Mouse (Mus musculus) CH12.LX (cell line): ENCODE results near the gene Myh9. TPM values are rescaled to one million over a fixed set of nuclear protein-coding genes. Genes with fewer than 3 reads are reported as not detected.

Experiments used
- DNase-seq: peaks from one replicate; pipeline ENCODE4 v3.0.0-alpha.2; 2013; ENCODE audit errors: extremely low read depth
- H3K27ac ChIP-seq: 2 replicates; pipeline ENCODE4 v1.5.1; 2012; ENCODE audit warnings: low read depth, mild to moderate bottlenecking, control low read depth, moderate library complexity; ENCODE audit not compliant: insufficient read depth
- H3K27me3 ChIP-seq: replicated peaks from 2 replicates; pipeline ENCODE3; 2012; ENCODE audit warnings: inconsistent platforms
- H3K36me3 ChIP-seq, 2 experiments: replicated peaks in 1 of 2; 2 replicates each; pipeline versions ENCODE3 to v1.6.1; 2012; ENCODE audit warnings: inconsistent platforms in 1 of 2, low read length in 1 of 2, mild to moderate bottlenecking in 1 of 2, mixed read lengths in 1 of 2, moderate library complexity in 1 of 2; ENCODE audit not compliant: control insufficient read depth in 1 of 2, insufficient read depth in 1 of 2
- H3K4me1 ChIP-seq, 2 experiments: 2 replicates each; pipeline ENCODE4 v1.6.1; 2012; ENCODE audit warnings: inconsistent platforms in 1 of 2, moderate library complexity in 1 of 2; ENCODE audit not compliant: insufficient read depth in 2 of 2, control insufficient read depth in 1 of 2
- H3K4me2 ChIP-seq: 2 replicates; pipeline ENCODE4 v1.6.1; 2012; ENCODE audit warnings: low read depth, mild to moderate bottlenecking, control low read depth; ENCODE audit not compliant: poor library complexity, insufficient read depth, severe bottlenecking
- H3K4me3 ChIP-seq, 3 experiments: fragments of 150-350 bp in 1 of 3; sonication (generic) in 1 of 3; replicated peaks in 1 of 3; 2 replicates each; pipeline versions ENCODE3 to v1.5.1; 2011 to 2012; ENCODE audit warnings: low read depth in 2 of 3, low read length in 2 of 3, mild to moderate bottlenecking in 2 of 3, moderate library complexity in 2 of 3, control low read depth in 1 of 3, improper control_type of control experiment in 1 of 3, inconsistent platforms in 1 of 3, mixed read lengths in 1 of 3; ENCODE audit not compliant: poor library complexity in 1 of 3
- H3K79me2 ChIP-seq: replicated peaks from 2 replicates; pipeline ENCODE4 v1.6.1; 2012; ENCODE audit warnings: mild to moderate bottlenecking, moderate library complexity; ENCODE audit not compliant: control insufficient read depth, poor library complexity, insufficient read depth, severe bottlenecking; ENCODE audit errors: extremely low read depth
- H3K9ac ChIP-seq: 2 replicates; pipeline ENCODE4 v1.6.1; 2012; ENCODE audit warnings: low read depth, mild to moderate bottlenecking, control low read depth, moderate library complexity; ENCODE audit not compliant: insufficient read depth
- H3K9me3 ChIP-seq: replicated peaks from 2 replicates; pipeline ENCODE3; 2012; ENCODE audit warnings: low read length, inconsistent platforms, mixed read lengths
- CHD1 ChIP-seq: IDR thresholded peaks from 2 replicates; pipeline ENCODE4 v1.6.1; 2012; ENCODE audit warnings: low read depth, low read length, improper control_type of control experiment, inconsistent platforms
- CHD2 ChIP-seq: IDR thresholded peaks from 2 replicates; pipeline ENCODE4 v1.6.1; 2011; ENCODE audit warnings: low read length, improper control_type of control experiment
- CTCF ChIP-seq, 2 experiments: IDR thresholded peaks in 1 of 2; conservative IDR thresholded peaks in 1 of 2; 2 replicates each; pipeline ENCODE4 v1.5.1; 2011 to 2012; ENCODE audit warnings: low read depth in 2 of 2, low read length in 2 of 2, improper control_type of control experiment in 1 of 2, inconsistent platforms in 1 of 2, mild to moderate bottlenecking in 1 of 2, moderate library complexity in 1 of 2
- ELF1 ChIP-seq: IDR thresholded peaks from 2 replicates; pipeline ENCODE4 v1.6.1; 2014; ENCODE audit warnings: low read depth, mild to moderate bottlenecking, inconsistent platforms, low read length, improper control_type of control experiment
- EP300 ChIP-seq: IDR thresholded peaks from 2 replicates; pipeline ENCODE4 v1.6.1; 2011; ENCODE audit warnings: low read length, improper control_type of control experiment
- HCFC1 ChIP-seq: IDR thresholded peaks from 2 replicates; pipeline ENCODE4 v1.6.1; 2012; ENCODE audit warnings: low read depth, mild to moderate bottlenecking, inconsistent platforms, low read length, improper control_type of control experiment
- JUN ChIP-seq: IDR thresholded peaks from 2 replicates; pipeline ENCODE4 v1.6.1; 2011; ENCODE audit warnings: low read depth, mild to moderate bottlenecking, low read length, improper control_type of control experiment, moderate library complexity; ENCODE audit not compliant: insufficient read depth
- KAT2A ChIP-seq: IDR thresholded peaks from 2 replicates; pipeline ENCODE4 v1.6.1; 2012; ENCODE audit warnings: low read length, improper control_type of control experiment, inconsistent platforms; ENCODE audit not compliant: insufficient replicate concordance
- MAFK ChIP-seq: IDR thresholded peaks from 2 replicates; pipeline ENCODE4 v1.6.1; 2011; ENCODE audit warnings: low read length, improper control_type of control experiment; ENCODE audit not compliant: insufficient replicate concordance
- MEF2A ChIP-seq: IDR thresholded peaks from 2 replicates; pipeline ENCODE4 v1.6.1; 2014; ENCODE audit warnings: low read depth, mild to moderate bottlenecking, inconsistent platforms, low read length, improper control_type of control experiment, borderline replicate concordance
- MXI1 ChIP-seq: IDR thresholded peaks from 2 replicates; pipeline ENCODE4 v1.6.1; 2011; ENCODE audit warnings: mild to moderate bottlenecking, low read depth, low read length, improper control_type of control experiment
- NRF1 ChIP-seq: IDR thresholded peaks from 2 replicates; pipeline ENCODE4 v1.6.1; 2014; ENCODE audit warnings: low read depth, mild to moderate bottlenecking, inconsistent platforms, low read length, improper control_type of control experiment, moderate library complexity
- POLR2A ChIP-seq: IDR thresholded peaks from 2 replicates; pipeline ENCODE4 v1.6.1; 2011; ENCODE audit warnings: low read depth, mild to moderate bottlenecking, improper control_type of control experiment, low read length
- POLR2AphosphoS2 ChIP-seq: IDR thresholded peaks from 2 replicates; pipeline ENCODE4 v1.6.1; 2011; ENCODE audit warnings: low read depth, low read length, improper control_type of control experiment
- RAD21 ChIP-seq: IDR thresholded peaks from 2 replicates; pipeline ENCODE4 v1.6.1; 2011; ENCODE audit warnings: low read depth, mild to moderate bottlenecking, low read length, improper control_type of control experiment, moderate library complexity
- RCOR1 ChIP-seq: conservative IDR thresholded peaks from 2 replicates; pipeline ENCODE4 v1.6.1; 2012; ENCODE audit warnings: low read depth, mild to moderate bottlenecking, inconsistent platforms, low read length, improper control_type of control experiment
- SIN3A ChIP-seq: IDR thresholded peaks from 2 replicates; pipeline ENCODE4 v1.6.1; 2012; ENCODE audit warnings: low read length, improper control_type of control experiment, inconsistent platforms
- SMC3 ChIP-seq: IDR thresholded peaks from 2 replicates; pipeline ENCODE4 v1.6.1; 2011; ENCODE audit warnings: low read depth, low read length, improper control_type of control experiment
- TBP ChIP-seq: conservative IDR thresholded peaks from 2 replicates; pipeline ENCODE4 v1.6.1; 2011; ENCODE audit warnings: low read depth, low read length, improper control_type of control experiment
- UBTF ChIP-seq: IDR thresholded peaks from 2 replicates; pipeline ENCODE4 v1.6.1; 2012; ENCODE audit warnings: low read depth, mild to moderate bottlenecking, inconsistent platforms, low read length, improper control_type of control experiment, moderate library complexity
- USF1 ChIP-seq: IDR thresholded peaks from 2 replicates; pipeline ENCODE4 v1.6.1; 2014; ENCODE audit warnings: low read depth, mild to moderate bottlenecking, inconsistent platforms, low read length, improper control_type of control experiment
- USF2 ChIP-seq: conservative IDR thresholded peaks from 2 replicates; pipeline ENCODE4 v1.6.1; 2011; ENCODE audit warnings: low read depth, low read length, improper control_type of control experiment
- ZKSCAN1 ChIP-seq: IDR thresholded peaks from 2 replicates; pipeline ENCODE4 v1.6.1; 2012; ENCODE audit warnings: low read depth, inconsistent platforms, low read length, improper control_type of control experiment, borderline replicate concordance
- ZNF384 ChIP-seq: IDR thresholded peaks from 2 replicates; pipeline ENCODE4 v1.6.1; 2012; ENCODE audit warnings: low read depth, low read length, improper control_type of control experiment, inconsistent platforms
- dilution Hi-C: fragments of 300-500 bp; cut with MboI; formaldehyde crosslinking; loops from 2 replicates; pipeline ENCODE4 v1.14.3; 2020; ENCODE audit warnings: low sequenced_read_pairs; ENCODE audit not compliant: extremely low pct_unique_long_range_greater_than_20kb, extremely low pct_ligation_motif_present
- in situ Hi-C: fragments of 300-500 bp; cut with MboI; formaldehyde crosslinking; loops from 3 replicates; pipeline ENCODE4 v1.14.3; 2019; ENCODE audit warnings: low sequenced_read_pairs, low pct_ligation_motif_present, low pct_unique_long_range_greater_than_20kb, mixed read lengths
- polyA plus RNA-seq: library from polyadenylated mRNA; unstranded; fragments of >175 nt; gene quantifications from 2 replicates; pipeline ENCODE4 v1.2.1, GENCODE M21; 2012; ENCODE audit warnings: low read depth; ENCODE audit not compliant: insufficient read length
- total RNA-seq, 2 experiments: library from RNA; depleted of rRNA; stranded (reverse); fragments of 300-350 nt in 1 of 2; fragments of >200 nt in 1 of 2; gene quantifications; 2 replicates each; pipeline ENCODE4 v1.2.3; 2012 to 2014

Myh9 gene
- total and polyA plus RNA-seq, 3 experiments = 43.8 to 165 (median 146) TPM

- TF ChIP-seq POLR2AphosphoS2 (no peak), KAT2A (no peak), CTCF (conservative IDR thresholded peaks at IDR 0.05 in 1 of 2, IDR thresholded peaks at IDR 0.05 in 1 of 2; ENCODE audit: low read depth in 2 of 2, low read length in 2 of 2) (no peak), SIN3A (0 out of 2 replicates have a peak, but pooled peaks have one; percentile 34), POLR2A (no peak; the same call in 1 of the 2 replicates), NRF1 (no peak), MEF2A (no peak), CHD2 (no peak), USF1 (no peak), ELF1 (no peak), MAFK (no peak)
Observed at GRCm38 (mm10) chr15:77806565-77807263, 35.3 kb downstream of the Myh9 start (continued).

GRCm38 (mm10) chr15:77805657-77806056, 36.3 kb downstream of the Myh9 start:
- dilution Hi-C loops (no loop called here), in situ Hi-C loops (no loop called here)
- H3K4me2 ChIP-seq = no peak overlapping the region
- H3K27me3 ChIP-seq = no peaks in the 10 kb centered on the region
- H3K27ac ChIP-seq = peak overlapping the region; percentile 75
- no peak overlapping the region for H3K4me3 ChIP-seq
- H3K9ac ChIP-seq = no peak overlapping the region
- peaks cover 79% of the 10 kb centered on the region for H3K79me2 ChIP-seq
- no peaks in the 10 kb centered on the region for H3K9me3 ChIP-seq
- no peak for TF ChIP-seq JUN
- no peak for TF ChIP-seq EP300
- no peak for TF ChIP-seq SMC3
- peaks cover 46 to 99% of the 10 kb centered on the region in 2 experiments for H3K4me1 ChIP-seq
- H3K36me3 ChIP-seq = peaks cover 86 to 93% of the 10 kb centered on the region in 2 experiments
- DNase-seq = peak; percentile 67

- in situ Hi-C loops (no loop called here), dilution Hi-C loops (no loop called here)
- Histone ChIP-seq H3K4me2 (no peak overlapping the region), H3K27me3 (no peaks in the 10 kb centered on the region), H3K9ac (no peak overlapping the region), H3K4me3 (no peak overlapping the region), H3K79me2 (peaks cover 74% of the 10 kb centered on the region), H3K4me1 (peaks cover 45 to 99% of the 10 kb centered on the region in 2 experiments), H3K9me3 (no peaks in the 10 kb centered on the region), H3K36me3 (peaks cover 81 to 89% of the 10 kb centered on the region in 2 experiments), H3K27ac (peak overlapping the region; percentile 51)
- TF ChIP-seq HCFC1 (no peak), CTCF (conservative IDR thresholded peaks at IDR 0.05 in 1 of 2, IDR thresholded peaks at IDR 0.05 in 1 of 2; ENCODE audit: low read depth in 2 of 2, low read length in 2 of 2) (no peak), MXI1 (no peak), POLR2AphosphoS2 (no peak), USF1 (no peak), CHD1 (no peak), ZNF384 (no peak), UBTF (no peak), TBP (no peak), RCOR1 (no peak), RAD21 (no peak), EP300 (no peak), ZKSCAN1 (no peak), SIN3A (no peak), USF2 (no peak), NRF1 (no peak)
- no peak for DNase-seq
Observed at GRCm38 (mm10) chr15:77804949-77805348, 37.0 kb downstream of the Myh9 start.
